Mouse (Mus musculus): ENCODE data around the gene Cfap52. TPM values are rescaled to one million over a fixed set of nuclear protein-coding genes. Genes with fewer than 3 reads are reported as not detected.

Gene Cfap52
- polyA plus RNA-seq, 1 experiment from 2014 or later, result 3.9 TPM

- no peaks in the 10 kb centered on the region for H3K27me3 ChIP-seq (ENCODE audit: insufficient read depth, low read length)
- H3K36me3 ChIP-seq (ENCODE audit: insufficient read depth, low read length), result no peaks in the 10 kb centered on the region
These were observed 16.0 kb downstream of the Cfap52 start for GRCm38 (mm10) chr11:67949475-67949874.

GRCm38 (mm10) chr11:67948229-67948628 is 17.2 kb downstream of the Cfap52 start:
- no peaks in the 10 kb centered on the region for H3K9me3 ChIP-seq (replicated peaks; ENCODE audit: low read length)
- ATAC-seq (replicated peaks; ENCODE audit: low FRiP score, low read depth), result no peak
- H3K4me2 ChIP-seq (ENCODE audit: low read length), result no peak overlapping the region
- no peak for TF ChIP-seq CTCF (IDR thresholded peaks at IDR 0.05; ENCODE audit: low read depth)
- no peak overlapping the region for H3K4me3 ChIP-seq (replicated peaks; ENCODE audit: low read depth, low read length)
- H3K4me1 ChIP-seq (replicated peaks; ENCODE audit: insufficient read depth, low read length), result 0 out of 2 replicates have a peak, but pooled peaks cover 6% of the 10 kb centered on the region
- peak overlapping the region; percentile 37; the same call in 1 of the 2 replicates for H3K27ac ChIP-seq
- WGBS, result 33% methylated on average over 3 of the region's 3 CpGs
- no peaks in the 10 kb centered on the region for H3K27me3 ChIP-seq (ENCODE audit: insufficient read depth, low read length)
- peak; percentile 9 for DNase-seq (ENCODE audit: low spot score)
- no peak overlapping the region for H3K9ac ChIP-seq (ENCODE audit: low read depth, low read length)
- H3K36me3 ChIP-seq (ENCODE audit: insufficient read depth, low read length), result no peaks in the 10 kb centered on the region

More at GRCm38 (mm10) chr11:67949475-67949874, 16.0 kb downstream of the Cfap52 start:
- no peak overlapping the region for H3K27ac ChIP-seq
- H3K4me1 ChIP-seq (replicated peaks; ENCODE audit: insufficient read depth, low read length), result 0 out of 2 replicates have a peak, but pooled peaks cover 6% of the 10 kb centered on the region
- no peak overlapping the region for H3K9ac ChIP-seq (ENCODE audit: low read depth, low read length)
- WGBS, result 84% methylated on average over 9 of the region's 9 CpGs
- H3K4me2 ChIP-seq (ENCODE audit: low read length), result no peak overlapping the region
- no peak for DNase-seq (ENCODE audit: low spot score)
- H3K4me3 ChIP-seq (replicated peaks; ENCODE audit: low read depth, low read length), result no peak overlapping the region
- TF ChIP-seq CTCF (IDR thresholded peaks at IDR 0.05; ENCODE audit: low read depth), result no peak
- no peaks in the 10 kb centered on the region for H3K9me3 ChIP-seq (replicated peaks; ENCODE audit: low read length)
- ATAC-seq (replicated peaks; ENCODE audit: low FRiP score, low read depth), result no peak

GRCm38 (mm10) chr11:67932156-67932555 is 33.3 kb downstream of the Cfap52 start:
- no peak overlapping the region for H3K4me3 ChIP-seq (replicated peaks; ENCODE audit: low read depth, low read length)
- no peak overlapping the region for H3K27ac ChIP-seq
- DNase-seq (ENCODE audit: low spot score) (no peak), ATAC-seq (replicated peaks; ENCODE audit: low FRiP score, low read depth) (no peak)
- no peaks in the 10 kb centered on the region for H3K4me1 ChIP-seq (replicated peaks; ENCODE audit: insufficient read depth, low read length)
- H3K9me3 ChIP-seq (replicated peaks; ENCODE audit: low read length), result no peaks in the 10 kb centered on the region
- WGBS, result 85% methylated on average over 3 of the region's 3 CpGs
- H3K4me2 ChIP-seq (ENCODE audit: low read length), result no peak overlapping the region
- TF ChIP-seq CTCF (IDR thresholded peaks at IDR 0.05; ENCODE audit: low read depth), result no peak
- no peaks in the 10 kb centered on the region for H3K27me3 ChIP-seq (ENCODE audit: insufficient read depth, low read length)
- no peaks in the 10 kb centered on the region for H3K36me3 ChIP-seq (ENCODE audit: insufficient read depth, low read length)
- H3K9ac ChIP-seq (ENCODE audit: low read depth, low read length), result no peak overlapping the region

DNA sequence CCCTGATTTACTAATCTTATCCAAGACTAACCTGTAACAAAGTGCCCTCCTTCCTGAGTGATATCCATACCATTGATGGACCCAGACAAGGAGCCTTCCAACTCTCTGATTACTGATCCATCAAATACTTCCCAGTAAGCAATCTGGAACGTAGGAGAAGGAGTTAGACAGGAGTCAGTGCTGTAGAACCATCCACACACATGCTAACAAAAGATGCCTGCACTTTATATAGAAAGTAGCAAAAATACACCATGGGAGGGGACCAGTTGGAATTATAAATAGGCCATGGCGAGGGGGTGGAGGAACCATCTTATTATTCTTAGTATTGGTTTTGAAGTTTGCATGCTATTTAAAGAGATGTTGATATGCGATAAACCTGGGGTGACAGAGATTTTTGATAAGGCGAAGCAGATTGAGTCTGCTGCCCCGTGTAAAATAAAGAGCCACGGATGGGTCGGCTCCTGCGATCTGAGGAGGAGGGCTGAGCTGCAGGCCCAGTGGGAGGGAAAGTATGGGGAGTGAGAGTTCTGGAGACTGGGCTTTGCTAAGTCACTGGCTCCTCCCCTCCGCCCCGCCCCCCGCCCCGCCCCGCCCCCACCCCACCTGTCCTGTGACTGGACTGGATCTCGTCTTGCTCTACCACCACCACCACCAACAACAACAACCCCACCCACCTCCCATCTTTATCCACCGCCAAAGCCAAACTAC is 38.9 kb downstream of the Cfap52 start:
- H3K9me3 ChIP-seq (replicated peaks; ENCODE audit: low read length), result no peaks in the 10 kb centered on the region
- no peaks in the 10 kb centered on the region for H3K36me3 ChIP-seq (ENCODE audit: insufficient read depth, low read length)
- ATAC-seq (replicated peaks; ENCODE audit: low FRiP score, low read depth) (no peak), DNase-seq (ENCODE audit: low spot score) (peak; percentile 32)
- H3K27me3 ChIP-seq (ENCODE audit: insufficient read depth, low read length), result no peaks in the 10 kb centered on the region
- TF ChIP-seq CTCF (IDR thresholded peaks at IDR 0.05; ENCODE audit: low read depth), result no peak
- peaks cover 11% of the 10 kb centered on the region; the same call in 1 of the 2 replicates for H3K4me1 ChIP-seq (replicated peaks; ENCODE audit: insufficient read depth, low read length)
- no peak overlapping the region for H3K27ac ChIP-seq
- peak overlapping the region; percentile 38; the same call in 1 of the 2 replicates for H3K4me2 ChIP-seq (ENCODE audit: low read length)
- H3K4me3 ChIP-seq (replicated peaks; ENCODE audit: low read depth, low read length), result no peak overlapping the region
- H3K9ac ChIP-seq (ENCODE audit: low read depth, low read length), result no peak overlapping the region
- 12% methylated on average over 15 of the region's 15 CpGs for WGBS

GRCm38 (mm10) chr11:67925000-67925399 is 40.5 kb downstream of the Cfap52 start:
- H3K36me3 ChIP-seq (ENCODE audit: insufficient read depth, low read length), result no peaks in the 10 kb centered on the region
- 87% methylated on average over 13 of the region's 13 CpGs for WGBS
- no peak for DNase-seq (ENCODE audit: low spot score)
- no peak for TF ChIP-seq CTCF (IDR thresholded peaks at IDR 0.05; ENCODE audit: low read depth)
- H3K9ac ChIP-seq (ENCODE audit: low read depth, low read length), result no peak overlapping the region
- H3K9me3 ChIP-seq (replicated peaks; ENCODE audit: low read length), result no peaks in the 10 kb centered on the region
- H3K27ac ChIP-seq, result no peak overlapping the region
- no peak overlapping the region for H3K4me2 ChIP-seq (ENCODE audit: low read length)
- peaks cover 11% of the 10 kb centered on the region; the same call in 1 of the 2 replicates for H3K4me1 ChIP-seq (replicated peaks; ENCODE audit: insufficient read depth, low read length)
- no peaks in the 10 kb centered on the region for H3K27me3 ChIP-seq (ENCODE audit: insufficient read depth, low read length)
- H3K4me3 ChIP-seq (replicated peaks; ENCODE audit: low read depth, low read length), result no peak overlapping the region
- no peak for ATAC-seq (replicated peaks; ENCODE audit: low FRiP score, low read depth)

GRCm38 (mm10) chr11:67923720-67924119 is 41.7 kb downstream of the Cfap52 start:
- no peak for DNase-seq (ENCODE audit: low spot score)
- H3K27ac ChIP-seq, result peak overlapping the region; percentile 54; the same call in 1 of the 2 replicates
- H3K9ac ChIP-seq (ENCODE audit: low read depth, low read length), result no peak overlapping the region
- no peaks in the 10 kb centered on the region for H3K27me3 ChIP-seq (ENCODE audit: insufficient read depth, low read length)
- peak; percentile 51 for TF ChIP-seq CTCF (IDR thresholded peaks at IDR 0.05; ENCODE audit: low read depth)
- 93% methylated on average over 5 of the region's 5 CpGs for WGBS
- no peaks in the 10 kb centered on the region for H3K36me3 ChIP-seq (ENCODE audit: insufficient read depth, low read length)
- peaks cover 11% of the 10 kb centered on the region; the same call in 1 of the 2 replicates for H3K4me1 ChIP-seq (replicated peaks; ENCODE audit: insufficient read depth, low read length)
- H3K4me3 ChIP-seq (replicated peaks; ENCODE audit: low read depth, low read length), result no peak overlapping the region
- peak overlapping the region; percentile 100; the same call in 1 of the 2 replicates for H3K4me2 ChIP-seq (ENCODE audit: low read length)
- ATAC-seq (replicated peaks; ENCODE audit: low FRiP score, low read depth), result no peak
- no peaks in the 10 kb centered on the region for H3K9me3 ChIP-seq (replicated peaks; ENCODE audit: low read length)
